Mouse (Mus musculus): ENCODE results near the gene Nmur2. TPM values are rescaled to one million over a fixed set of nuclear protein-coding genes. Genes with fewer than 3 reads are reported as not detected.

Nmur2 gene
- 0.23 and 0.26 TPM in 2 replicates for polyA plus RNA-seq (2015; fragmentation: Nextera tagmentation; extraction: Ambion mirVana)

DNA sequence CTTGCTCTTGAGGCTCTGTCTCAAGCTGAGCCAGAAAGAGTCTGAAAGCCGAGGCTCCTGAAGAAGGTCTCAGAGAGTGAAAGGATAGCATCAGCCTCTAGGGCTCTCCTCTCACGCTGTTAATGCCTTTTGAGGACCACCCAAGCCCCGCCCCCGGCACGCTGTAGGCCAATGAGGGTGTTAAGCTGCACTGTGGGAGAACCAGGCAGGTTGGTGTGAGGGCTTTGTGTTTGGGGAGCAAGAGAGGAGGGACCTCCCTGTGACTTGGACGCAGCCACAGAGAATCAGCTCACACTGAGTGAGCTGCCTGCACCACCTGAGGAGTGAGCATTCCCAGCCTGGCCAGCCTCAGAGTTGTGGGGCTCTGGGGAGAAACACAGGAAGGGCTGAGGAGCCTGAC lies at the start of gene Nmur2:
Gene Nmur2 (minus strand): TSS at position 94 of the 400 bp plus-strand sequence.
- Histone ChIP-seq H3K9ac (no peak within 1 kb of the TSS), H3K36me3 (no peaks in the 10 kb centered on the region), H3K27ac (no peak within 1 kb of the TSS), H3K4me2 (peak within 1 kb of the TSS; percentile 17; the same call in 1 of the 2 replicates), H3K27me3 (no peaks in the 10 kb centered on the region), H3K4me1 (replicated peaks) (peaks cover 6% of the 10 kb centered on the region; the same call in 1 of the 2 replicates), H3K4me3 (no peak within 1 kb of the TSS), H3K9me3 (no peaks in the 10 kb centered on the region)
- WGBS, result 7% methylated on average over 6 of the region's 6 CpGs
- ATAC-seq (ENCODE audit: low FRiP score), result no peak

- Histone ChIP-seq H3K9me3 (no peaks in the 10 kb centered on the region), H3K9ac (no peak overlapping the region), H3K27me3 (no peaks in the 10 kb centered on the region), H3K27ac (peak overlapping the region; percentile 40), H3K4me1 (replicated peaks) (no peaks in the 10 kb centered on the region), H3K4me2 (no peak overlapping the region), H3K4me3 (no peak overlapping the region), H3K36me3 (no peaks in the 10 kb centered on the region)
- WGBS, result 82% methylated on average over 11 of the region's 11 CpGs
- ATAC-seq (ENCODE audit: low FRiP score), result peak; percentile 49
These were observed 48.4 kb upstream of the Nmur2 start for GRCm38 (mm10) chr11:56089127-56089689.

DNA sequence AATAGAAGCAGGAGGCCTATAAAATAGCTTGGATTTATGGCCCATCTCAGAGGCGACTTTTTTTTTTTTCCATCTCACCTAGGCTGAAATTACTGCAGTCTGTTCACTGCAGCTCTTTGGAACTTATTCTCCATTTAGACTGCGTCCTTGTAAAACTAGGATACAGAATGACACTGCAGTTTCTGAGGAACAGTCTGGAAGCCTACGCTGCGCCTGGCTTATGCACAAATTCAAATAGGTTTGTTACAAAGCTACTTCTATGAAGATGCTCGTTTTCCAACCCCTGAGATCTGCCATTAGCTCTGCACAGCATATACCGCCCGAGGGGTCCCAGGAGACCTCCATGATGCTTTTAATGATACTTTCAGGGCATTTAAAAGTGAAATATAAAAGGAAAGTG lies 31.3 kb upstream of the Nmur2 start:
- Histone ChIP-seq H3K27ac (no peak overlapping the region), H3K4me2 (no peak overlapping the region), H3K36me3 (no peaks in the 10 kb centered on the region), H3K4me1 (replicated peaks) (peaks cover 8% of the 10 kb centered on the region), H3K27me3 (no peaks in the 10 kb centered on the region), H3K9me3 (no peaks in the 10 kb centered on the region), H3K4me3 (no peak overlapping the region), H3K9ac (no peak overlapping the region)
- ATAC-seq (ENCODE audit: low FRiP score), result no peak
- WGBS, result 77% methylated on average over 7 of the region's 7 CpGs

DNA sequence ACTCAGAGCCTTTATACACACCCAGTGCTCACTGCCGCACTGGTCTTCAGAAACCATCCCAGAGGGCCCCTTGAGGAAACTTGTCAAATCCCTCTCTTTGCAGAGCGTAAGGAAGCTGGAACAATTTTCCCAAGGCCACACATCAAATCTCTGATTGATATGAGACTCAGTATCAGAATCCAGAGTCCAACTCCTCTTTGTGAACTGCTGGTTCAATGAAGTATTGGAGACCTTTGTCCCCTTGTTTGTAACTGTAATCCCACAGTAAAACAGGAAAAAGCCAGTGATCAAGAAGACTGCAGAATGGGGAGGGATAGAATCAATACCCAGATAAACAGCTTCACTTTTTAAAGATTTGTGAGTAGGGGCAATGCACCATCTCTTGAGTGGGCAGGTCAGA lies 28.8 kb upstream of the Nmur2 start:
- Histone ChIP-seq H3K4me2 (no peak overlapping the region), H3K27me3 (no peaks in the 10 kb centered on the region), H3K9ac (no peak overlapping the region), H3K4me1 (replicated peaks) (peaks cover 8% of the 10 kb centered on the region), H3K9me3 (no peaks in the 10 kb centered on the region), H3K4me3 (no peak overlapping the region), H3K36me3 (no peaks in the 10 kb centered on the region), H3K27ac (no peak overlapping the region)
- 90% methylated on average over 2 of the region's 2 CpGs for WGBS
- ATAC-seq (ENCODE audit: low FRiP score), result no peak

- H3K9me3 ChIP-seq, result no peaks in the 10 kb centered on the region
- H3K36me3 ChIP-seq, result no peaks in the 10 kb centered on the region
- 93% methylated on average over 2 of the region's 2 CpGs for WGBS
- no peak overlapping the region for H3K27ac ChIP-seq
- no peaks in the 10 kb centered on the region for H3K4me1 ChIP-seq (replicated peaks)
- H3K4me2 ChIP-seq, result no peak overlapping the region
- no peaks in the 10 kb centered on the region for H3K27me3 ChIP-seq
- H3K4me3 ChIP-seq, result no peak overlapping the region
- ATAC-seq (ENCODE audit: low FRiP score), result no peak
- H3K9ac ChIP-seq, result no peak overlapping the region
These were observed 24.3 kb upstream of the Nmur2 start for GRCm38 (mm10) chr11:56065147-56065546.

DNA sequence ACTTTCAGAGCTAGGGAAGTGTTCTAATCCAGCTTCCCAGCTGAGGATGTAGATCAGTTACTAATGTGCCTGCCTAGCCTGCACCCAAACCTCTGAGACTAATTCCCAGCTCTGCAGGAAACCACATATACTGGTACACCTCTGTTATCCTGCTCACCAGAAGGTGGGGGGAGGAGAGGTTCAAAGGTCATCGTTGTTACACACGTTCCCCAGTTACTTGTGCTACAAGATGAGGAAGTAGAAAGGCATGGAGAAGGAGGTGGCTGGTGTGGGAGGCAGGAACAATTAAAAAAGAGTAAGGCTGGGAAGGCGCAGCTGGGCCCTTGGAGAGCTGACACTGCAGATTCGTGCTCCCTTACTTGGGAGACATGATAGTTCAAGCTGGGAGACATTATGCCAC lies 23.8 kb upstream of the Nmur2 start:
- ATAC-seq (ENCODE audit: low FRiP score), result no peak

GRCm38 (mm10) chr11:56059236-56059635 lies 18.4 kb upstream of the Nmur2 start:
- no peak overlapping the region for H3K4me3 ChIP-seq
- no peak overlapping the region for H3K4me2 ChIP-seq
- H3K27me3 ChIP-seq, result no peaks in the 10 kb centered on the region
- H3K9ac ChIP-seq, result no peak overlapping the region
- no peak overlapping the region for H3K27ac ChIP-seq
- 79% methylated on average over 3 of the region's 3 CpGs for WGBS
- ATAC-seq (ENCODE audit: low FRiP score), result no peak
- no peaks in the 10 kb centered on the region for H3K36me3 ChIP-seq
- H3K4me1 ChIP-seq (replicated peaks), result 0 out of 2 replicates have a peak, but pooled peaks cover 3% of the 10 kb centered on the region
- H3K9me3 ChIP-seq, result no peaks in the 10 kb centered on the region

More for the DNA sequence above, 23.8 kb upstream of the Nmur2 start:
- H3K36me3 ChIP-seq, result no peaks in the 10 kb centered on the region
- H3K4me2 ChIP-seq, result no peak overlapping the region
- WGBS, result 44% methylated on average over 4 of the region's 4 CpGs
- no peaks in the 10 kb centered on the region for H3K4me1 ChIP-seq (replicated peaks)
- H3K4me3 ChIP-seq, result no peak overlapping the region
- no peak overlapping the region for H3K27ac ChIP-seq
- H3K27me3 ChIP-seq, result no peaks in the 10 kb centered on the region
- no peaks in the 10 kb centered on the region for H3K9me3 ChIP-seq
- no peak overlapping the region for H3K9ac ChIP-seq

DNA sequence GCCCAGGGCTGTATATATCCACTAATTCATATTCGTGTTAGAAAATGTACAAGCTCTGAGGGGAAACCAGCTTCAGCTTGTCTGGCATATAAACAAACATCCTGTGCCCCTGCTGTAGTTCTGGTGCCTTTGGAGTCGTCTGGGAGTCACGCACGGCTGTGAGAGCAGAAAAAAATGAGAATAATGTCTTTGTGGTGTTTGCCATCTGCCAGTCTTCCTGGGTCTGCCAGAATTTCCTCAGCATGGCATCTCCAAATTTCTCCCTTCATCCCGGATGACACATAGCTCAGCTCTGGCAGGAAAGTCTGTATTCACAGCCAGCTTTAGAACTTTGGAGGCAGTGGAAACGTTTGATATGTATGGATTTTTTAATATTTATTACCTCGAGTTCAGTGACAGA lies 13.6 kb upstream of the Nmur2 start:
- ATAC-seq (ENCODE audit: low FRiP score), result no peak
- WGBS, result 65% methylated on average over 7 of the region's 7 CpGs
- no peaks in the 10 kb centered on the region for H3K27me3 ChIP-seq
- no peak overlapping the region for H3K4me3 ChIP-seq
- no peak overlapping the region for H3K27ac ChIP-seq
- H3K4me1 ChIP-seq (replicated peaks), result 0 out of 2 replicates have a peak, but pooled peaks cover 3% of the 10 kb centered on the region
- no peaks in the 10 kb centered on the region for H3K9me3 ChIP-seq
- no peak overlapping the region for H3K9ac ChIP-seq
- H3K36me3 ChIP-seq, result no peaks in the 10 kb centered on the region
- H3K4me2 ChIP-seq, result no peak overlapping the region

DNA sequence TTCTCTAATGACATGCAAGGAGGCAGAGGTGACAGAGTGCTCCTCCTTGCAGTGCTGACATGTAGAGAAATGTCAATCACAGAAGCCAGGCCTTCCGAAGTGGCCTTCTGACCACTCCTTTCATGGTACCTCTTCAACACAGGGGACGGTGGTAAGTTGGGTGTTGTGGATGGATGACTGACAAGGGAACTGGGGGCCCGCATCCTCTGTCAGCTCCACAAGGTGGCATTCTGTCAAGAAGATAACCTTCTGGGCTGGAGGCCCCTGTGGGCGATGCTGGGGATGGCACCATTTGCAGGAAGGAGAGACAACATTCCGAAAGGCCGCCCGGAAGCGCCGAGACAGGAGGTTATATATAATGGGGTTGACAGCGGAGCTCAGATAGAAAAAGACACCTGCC lies 14.0 kb downstream of the Nmur2 start:
- no peaks in the 10 kb centered on the region for H3K27me3 ChIP-seq
- no peak overlapping the region for H3K4me2 ChIP-seq
- 88% methylated on average over 10 of the region's 10 CpGs for WGBS
- H3K9ac ChIP-seq, result no peak overlapping the region
- ATAC-seq (ENCODE audit: low FRiP score), result no peak
- peaks cover 7% of the 10 kb centered on the region; the same call in 1 of the 2 replicates for H3K4me1 ChIP-seq (replicated peaks)
- no peaks in the 10 kb centered on the region for H3K36me3 ChIP-seq
- H3K4me3 ChIP-seq, result no peak overlapping the region
- H3K9me3 ChIP-seq, result no peaks in the 10 kb centered on the region
- H3K27ac ChIP-seq, result no peak overlapping the region

- ATAC-seq (ENCODE audit: low FRiP score), result no peak
- H3K27me3 ChIP-seq, result no peaks in the 10 kb centered on the region
- WGBS, result 56% methylated on average over 10 of the region's 10 CpGs
- no peak overlapping the region for H3K27ac ChIP-seq
- H3K9ac ChIP-seq, result no peak overlapping the region
- no peak overlapping the region for H3K4me3 ChIP-seq
- peaks cover 7% of the 10 kb centered on the region; the same call in 1 of the 2 replicates for H3K4me1 ChIP-seq (replicated peaks)
- no peaks in the 10 kb centered on the region for H3K36me3 ChIP-seq
- no peak overlapping the region for H3K4me2 ChIP-seq
- H3K9me3 ChIP-seq, result no peaks in the 10 kb centered on the region
These were observed 14.9 kb downstream of the Nmur2 start for GRCm38 (mm10) chr11:56025746-56026570.

DNA sequence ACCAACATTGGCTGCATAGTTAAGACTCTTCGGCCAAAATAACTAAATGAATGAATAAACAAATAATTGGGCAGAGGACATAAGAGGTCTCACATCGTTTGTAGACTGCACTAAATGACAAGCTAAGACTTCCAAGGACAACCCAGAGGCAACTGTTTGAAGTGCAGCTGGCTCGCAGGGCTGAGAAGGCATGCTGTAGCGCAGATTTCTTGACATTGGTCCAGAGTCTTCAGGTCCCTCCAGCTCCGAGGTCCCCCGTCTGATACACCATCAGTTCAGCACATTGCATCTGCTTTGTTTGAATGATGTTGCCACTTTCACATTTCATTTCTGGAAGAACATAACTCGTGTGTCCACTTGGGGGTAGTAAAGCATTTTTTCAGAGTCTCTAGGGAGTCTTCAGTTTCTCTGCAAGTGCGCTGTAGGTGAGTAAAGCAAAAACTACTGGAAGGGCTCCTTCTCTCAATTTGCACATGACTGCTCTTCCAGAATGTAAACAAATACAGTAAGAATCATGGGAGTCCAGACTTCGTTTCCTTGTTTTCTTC lies 27.2 kb downstream of the Nmur2 start:
- WGBS, result 61% methylated on average over 9 of the region's 9 CpGs
- H3K4me3 ChIP-seq, result no peak overlapping the region

GRCm38 (mm10) chr11:56012396-56012795 lies 28.4 kb downstream of the Nmur2 start:
- H3K9ac ChIP-seq, result no peak overlapping the region
- H3K9me3 ChIP-seq, result no peaks in the 10 kb centered on the region
- H3K4me1 ChIP-seq (replicated peaks), result no peaks in the 10 kb centered on the region
- H3K36me3 ChIP-seq, result no peaks in the 10 kb centered on the region
- no peak overlapping the region for H3K27ac ChIP-seq
- 91% methylated on average over 2 of the region's 2 CpGs for WGBS
- H3K4me2 ChIP-seq, result no peak overlapping the region
- no peak for ATAC-seq (ENCODE audit: low FRiP score)
- no peaks in the 10 kb centered on the region for H3K27me3 ChIP-seq
- H3K4me3 ChIP-seq, result no peak overlapping the region

More for the DNA sequence above, 27.2 kb downstream of the Nmur2 start:
- H3K4me1 ChIP-seq (replicated peaks), result no peaks in the 10 kb centered on the region
- H3K36me3 ChIP-seq, result no peaks in the 10 kb centered on the region
- no peak overlapping the region for H3K9ac ChIP-seq
- no peak overlapping the region for H3K27ac ChIP-seq
- H3K9me3 ChIP-seq, result no peaks in the 10 kb centered on the region
- no peaks in the 10 kb centered on the region for H3K27me3 ChIP-seq
- no peak for ATAC-seq (ENCODE audit: low FRiP score)
- no peak overlapping the region for H3K4me2 ChIP-seq

All from hindbrain, embryonic 13.5 days (tissue).